ENCODE assay signal across 15 mouse cellular contexts in genomic region chr16:62355830-62356270, GRCm38 (mm10).
A peak's percentile ranks its signal among the peaks of the same experiment; 100 is the strongest.
DNase-seq lines count a peak whose midpoint lies in the region; ATAC-seq lines count a peak whose summit lies in the region.
"Had no signal": no experiment of that assay in that cellular context is flagged by ENCODE, and none has a peak within 500 bp of the region (broad histone marks: within the 10 kb centered on the region; RNA-seq: fewer than 3 reads in every experiment).

No protein-coding gene starts in this region.

- peak overlapping the region; percentile 32 for H3K4me2 ChIP-seq in forebrain, embryonic 12.5 days
- peak overlapping the region; percentile 44 for H3K4me2 ChIP-seq in hindbrain, embryonic 15.5 days
- H3K4me2 ChIP-seq in neural tube, embryonic 14.5 days (ENCODE audit: low read depth, low read length) = peak overlapping the region; percentile 11; the same call in 1 of the 2 replicates
- H3K4me2 ChIP-seq: limb, embryonic 15.5 days; lung, embryonic 14.5 days had no signal

- H3K9ac ChIP-seq in forebrain, embryonic 12.5 days = no peak overlapping the region
- no peak overlapping the region; the same call in 1 of the 2 replicates for H3K9ac ChIP-seq in hindbrain, embryonic 15.5 days
- peak overlapping the region; percentile 16; the same call in 1 of the 2 replicates for H3K9ac ChIP-seq in neural tube, embryonic 14.5 days (replicated peaks; ENCODE audit: low read depth, low read length)
- H3K9ac ChIP-seq: limb, embryonic 15.5 days; lung, embryonic 14.5 days had no signal

- H3K9me3 ChIP-seq in forebrain, embryonic 12.5 days = no peaks in the 10 kb centered on the region
- H3K9me3 ChIP-seq in hindbrain, embryonic 15.5 days = no peaks in the 10 kb centered on the region
- H3K9me3 ChIP-seq in neural tube, embryonic 14.5 days (ENCODE audit: control insufficient read depth, low read length) = no peaks in the 10 kb centered on the region
- H3K9me3 ChIP-seq: limb, embryonic 15.5 days had no signal

- WGBS in forebrain, embryonic 12.5 days = 13% methylated on average over 8 of the region's 8 CpGs
- 14% methylated on average over 8 of the region's 8 CpGs for WGBS in hindbrain, embryonic 15.5 days
- WGBS in neural tube, embryonic 14.5 days = 21% methylated on average over 8 of the region's 8 CpGs

- H3K4me1 ChIP-seq in forebrain, embryonic 12.5 days = peaks cover 4% of the 10 kb centered on the region
- H3K4me1 ChIP-seq in hindbrain, embryonic 15.5 days (replicated peaks) = peaks cover 5% of the 10 kb centered on the region; the same call in 1 of the 2 replicates
- no peaks in the 10 kb centered on the region for H3K4me1 ChIP-seq in neural tube, embryonic 14.5 days (ENCODE audit: control insufficient read depth, insufficient read depth, low read length)
- H3K4me1 ChIP-seq: limb, embryonic 15.5 days had no signal

- no peaks in the 10 kb centered on the region for H3K27me3 ChIP-seq in forebrain, embryonic 12.5 days
- H3K27me3 ChIP-seq in hindbrain, embryonic 15.5 days = no peaks in the 10 kb centered on the region
- H3K27me3 ChIP-seq in neural tube, embryonic 14.5 days (ENCODE audit: control insufficient read depth, insufficient read depth, low read length) = no peaks in the 10 kb centered on the region
- H3K27me3 ChIP-seq: limb, embryonic 15.5 days had no signal

- peak; percentile 24 for DNase-seq in embryo, embryonic 10.5 days (ENCODE audit: low spot score)
- no peak for DNase-seq in embryo, embryonic 10 days (ENCODE audit: low spot score)
- no peak for DNase-seq in heart, postnatal 4 days
- no peak for DNase-seq in kidney, postnatal 36 days
- no peak for DNase-seq in urinary bladder, adult 18-20 months (ENCODE audit: low spot score in 2 of 2)
- DNase-seq: adrenal gland, postnatal 14 days; cerebellum, adult 11 months; gastrocnemius, postnatal 36 days; kidney, adult 8-10 months; lung, embryonic 14.5 days; spleen, adult 18-20 months had no signal

- no peak overlapping the region for H3K4me3 ChIP-seq in forebrain, embryonic 12.5 days (replicated peaks)
- H3K4me3 ChIP-seq in hindbrain, embryonic 15.5 days = 0 out of 2 replicates have a peak overlapping the region, but pooled peaks have one; percentile 14
- no peak overlapping the region for H3K4me3 ChIP-seq in neural tube, embryonic 14.5 days (ENCODE audit: low read depth, low read length)
- H3K4me3 ChIP-seq: limb, embryonic 15.5 days had no signal

- peak; percentile 93 for ATAC-seq in forebrain, embryonic 12.5 days (ENCODE audit: low FRiP score)
- ATAC-seq in hindbrain, embryonic 15.5 days (ENCODE audit: low FRiP score, low read depth) = peak; percentile 85
- peak; percentile 73 for ATAC-seq in neural tube, embryonic 14.5 days (ENCODE audit: low read depth)

- no peak overlapping the region for H3K27ac ChIP-seq in forebrain, embryonic 12.5 days
- peak overlapping the region; percentile 61 for H3K27ac ChIP-seq in hindbrain, embryonic 15.5 days (replicated peaks)
- H3K27ac ChIP-seq in neural tube, embryonic 14.5 days (ENCODE audit: low read depth, low read length) = no peak overlapping the region
- H3K27ac ChIP-seq: limb, embryonic 15.5 days had no signal

- no peaks in the 10 kb centered on the region for H3K36me3 ChIP-seq in forebrain, embryonic 12.5 days (replicated peaks)
- H3K36me3 ChIP-seq in hindbrain, embryonic 15.5 days = no peaks in the 10 kb centered on the region
- no peaks in the 10 kb centered on the region for H3K36me3 ChIP-seq in neural tube, embryonic 14.5 days (ENCODE audit: control insufficient read depth, insufficient read depth, low read length)
- H3K36me3 ChIP-seq: limb, embryonic 15.5 days had no signal
